Mouse (Mus musculus) intestine, embryonic 15.5 days (tissue): ENCODE measurements around the gene Cacnb4. TPM values are rescaled to one million over a fixed set of nuclear protein-coding genes. Genes with fewer than 3 reads are reported as not detected.

Experiments used
- ATAC-seq: fragments of 200-750 bp; cut with Nextera tagmentation; 2 replicates; pipeline ENCODE4 v1.8.0; 2017; ENCODE audit warnings: moderate TSS enrichment, moderate library complexity
- H3K27ac ChIP-seq: fragments of 300-500 bp; sonication (generic); 2 replicates; pipeline ENCODE4 v1.5.1; 2015; ENCODE audit warnings: mild to moderate bottlenecking, inconsistent platforms
- H3K27me3 ChIP-seq: fragments of 300-500 bp; sonication (generic); replicated peaks from 2 replicates; pipeline ENCODE4 v1.6.1; 2015; ENCODE audit warnings: inconsistent platforms
- H3K36me3 ChIP-seq: fragments of 300-500 bp; sonication (generic); 2 replicates; pipeline ENCODE4 v1.6.1; 2015; ENCODE audit warnings: inconsistent platforms
- H3K4me1 ChIP-seq: fragments of 300-500 bp; sonication (generic); replicated peaks from 2 replicates; pipeline ENCODE4 v1.6.1; 2015; ENCODE audit warnings: inconsistent platforms
- H3K4me2 ChIP-seq: fragments of 300-500 bp; sonication (generic); replicated peaks from 2 replicates; pipeline ENCODE4 v1.6.1; 2015; ENCODE audit warnings: mild to moderate bottlenecking, inconsistent platforms
- H3K4me3 ChIP-seq: fragments of 300-500 bp; sonication (generic); replicated peaks from 2 replicates; pipeline ENCODE4 v1.5.1; 2015; ENCODE audit warnings: inconsistent platforms
- H3K9ac ChIP-seq: fragments of 300-500 bp; sonication (generic); 2 replicates; pipeline ENCODE4 v1.6.1; 2015; ENCODE audit warnings: inconsistent platforms
- H3K9me3 ChIP-seq: fragments of 300-500 bp; sonication (generic); 2 replicates; pipeline ENCODE4 v1.6.1; 2016; ENCODE audit warnings: inconsistent platforms
- WGBS: fragments of 180-500 bp; shearing (Covaris S2); methylation state at CpG from one replicate; pipeline ENCODE4 v1.1.7; 2015; 5-methylcytosine and 5-hydroxymethylcytosine counted together
- polyA plus RNA-seq: library from polyadenylated mRNA; unstranded; fragments of >200 nt; fragmentation: Nextera tagmentation; extraction: Ambion mirVana; gene quantifications from 2 replicates; pipeline ENCODE4 v1.2.1, GENCODE M21; 2015

Cacnb4 gene
- polyA plus RNA-seq, 1 experiment from 2014 or later = 0.89 TPM

GRCm38 (mm10) chr2:52433365-52433764, 243.3 kb downstream of the Cacnb4 start:
- ATAC-seq = no peak
- H3K4me3 ChIP-seq = no peak overlapping the region
- H3K9me3 ChIP-seq = no peaks in the 10 kb centered on the region
- H3K4me2 ChIP-seq = no peak overlapping the region
- no peaks in the 10 kb centered on the region for H3K27me3 ChIP-seq
- no peaks in the 10 kb centered on the region for H3K36me3 ChIP-seq
- no peaks in the 10 kb centered on the region for H3K4me1 ChIP-seq
- 63% methylated on average over 7 of the region's 7 CpGs for WGBS
- no peak overlapping the region for H3K9ac ChIP-seq
- H3K27ac ChIP-seq = no peak overlapping the region

GRCm38 (mm10) chr2:52427383-52427782, 249.2 kb downstream of the Cacnb4 start:
- ATAC-seq = no peak
- no peak overlapping the region for H3K9ac ChIP-seq
- no peaks in the 10 kb centered on the region for H3K9me3 ChIP-seq
- no peak overlapping the region for H3K4me2 ChIP-seq
- peaks cover 6% of the 10 kb centered on the region for H3K4me1 ChIP-seq
- H3K27ac ChIP-seq = no peak overlapping the region
- WGBS = 88% methylated on average over 3 of the region's 3 CpGs
- no peaks in the 10 kb centered on the region for H3K36me3 ChIP-seq
- no peaks in the 10 kb centered on the region for H3K27me3 ChIP-seq
- no peak overlapping the region for H3K4me3 ChIP-seq

- no peak for ATAC-seq
- Histone ChIP-seq H3K9ac (no peak overlapping the region), H3K36me3 (no peaks in the 10 kb centered on the region), H3K27ac (no peak overlapping the region), H3K9me3 (no peaks in the 10 kb centered on the region), H3K4me2 (peak overlapping the region; percentile 71; the same call in 1 of the 2 replicates), H3K4me3 (no peak overlapping the region; the same call in 1 of the 2 replicates), H3K27me3 (no peaks in the 10 kb centered on the region), H3K4me1 (peaks cover 12% of the 10 kb centered on the region)
- 88% methylated on average over 3 of the region's 3 CpGs for WGBS
Observed at GRCm38 (mm10) chr2:52426041-52426440, 250.6 kb downstream of the Cacnb4 start.

GRCm38 (mm10) chr2:52425523-52425795, 251.2 kb downstream of the Cacnb4 start:
- no peaks in the 10 kb centered on the region for H3K27me3 ChIP-seq
- no peaks in the 10 kb centered on the region for H3K36me3 ChIP-seq
- peak overlapping the region; percentile 95 for H3K4me3 ChIP-seq
- 0 out of 2 replicates have a peak, but pooled peaks have one; percentile 8 for ATAC-seq
- WGBS = 9% methylated on average over 10 of the region's 10 CpGs
- H3K4me1 ChIP-seq = peaks cover 14% of the 10 kb centered on the region
- peak overlapping the region; percentile 71 for H3K4me2 ChIP-seq
- no peaks in the 10 kb centered on the region for H3K9me3 ChIP-seq
- peak overlapping the region; percentile 39 for H3K9ac ChIP-seq
- H3K27ac ChIP-seq = peak overlapping the region; percentile 64

GRCm38 (mm10) chr2:52424747-52425522, 251.7 kb downstream of the Cacnb4 start, which contains the start of gene Arl5a:
TSS of gene Arl5a (minus strand) at chr2:52424901.
- H3K4me3 ChIP-seq = peak within 1 kb of the TSS; percentile 95
- H3K9ac ChIP-seq = peak within 1 kb of the TSS; percentile 94
- peak within 1 kb of the TSS; percentile 71 for H3K4me2 ChIP-seq
- no peaks in the 10 kb centered on the region for H3K27me3 ChIP-seq
- WGBS = under 1% methylated on average over 54 of the region's 57 CpGs
- ATAC-seq = peak; percentile 94
- H3K27ac ChIP-seq = peak within 1 kb of the TSS; percentile 91
- no peaks in the 10 kb centered on the region for H3K36me3 ChIP-seq
- no peaks in the 10 kb centered on the region for H3K9me3 ChIP-seq
- H3K4me1 ChIP-seq = peaks cover 14% of the 10 kb centered on the region

GRCm38 (mm10) chr2:52424248-52424728, 252.3 kb downstream of the Cacnb4 start:
- Histone ChIP-seq H3K9me3 (no peaks in the 10 kb centered on the region), H3K36me3 (no peaks in the 10 kb centered on the region), H3K4me1 (peaks cover 14% of the 10 kb centered on the region), H3K9ac (peak overlapping the region; percentile 94), H3K27ac (peak overlapping the region; percentile 91), H3K4me3 (peak overlapping the region; percentile 95), H3K27me3 (no peaks in the 10 kb centered on the region), H3K4me2 (peak overlapping the region; percentile 55)
- peak; percentile 75 for ATAC-seq
- under 1% methylated on average over 40 of the region's 42 CpGs for WGBS

GRCm38 (mm10) chr2:52423611-52424247, 252.9 kb downstream of the Cacnb4 start:
- ATAC-seq = no peak
- Histone ChIP-seq H3K9me3 (no peaks in the 10 kb centered on the region), H3K4me2 (peak overlapping the region; percentile 55), H3K36me3 (no peaks in the 10 kb centered on the region), H3K27ac (no peak overlapping the region), H3K4me1 (peaks cover 14% of the 10 kb centered on the region), H3K27me3 (no peaks in the 10 kb centered on the region), H3K9ac (peak overlapping the region; percentile 94), H3K4me3 (peak overlapping the region; percentile 95)
- 1% methylated on average over 16 of the region's 16 CpGs for WGBS

GRCm38 (mm10) chr2:52422871-52423610, 253.6 kb downstream of the Cacnb4 start:
- H3K27ac ChIP-seq = no peak overlapping the region
- H3K9ac ChIP-seq = peak overlapping the region; percentile 94

GRCm38 (mm10) chr2:52421197-52421596, 255.4 kb downstream of the Cacnb4 start:
- Histone ChIP-seq H3K4me3 (no peak overlapping the region), H3K4me2 (peak overlapping the region; percentile 19; the same call in 1 of the 2 replicates), H3K36me3 (peaks cover under 1% of the 10 kb centered on the region; the same call in 1 of the 2 replicates), H3K27ac (peak overlapping the region; percentile 36), H3K27me3 (no peaks in the 10 kb centered on the region), H3K9me3 (no peaks in the 10 kb centered on the region), H3K4me1 (peaks cover 14% of the 10 kb centered on the region), H3K9ac (no peak overlapping the region; the same call in 1 of the 2 replicates)
- ATAC-seq = peak; percentile 18; the same call in 1 of the 2 replicates
- WGBS = 34% methylated on average over 6 of the region's 6 CpGs

More at GRCm38 (mm10) chr2:52422871-52423610, 253.6 kb downstream of the Cacnb4 start:
- WGBS = 34% methylated on average over 8 of the region's 8 CpGs
- H3K4me1 ChIP-seq = peaks cover 14% of the 10 kb centered on the region
- H3K4me2 ChIP-seq = peak overlapping the region; percentile 55
- H3K27me3 ChIP-seq = no peaks in the 10 kb centered on the region
- peak overlapping the region; percentile 95 for H3K4me3 ChIP-seq
- no peak for ATAC-seq
- no peaks in the 10 kb centered on the region for H3K9me3 ChIP-seq
- no peaks in the 10 kb centered on the region for H3K36me3 ChIP-seq

- Histone ChIP-seq H3K9me3 (no peaks in the 10 kb centered on the region), H3K4me1 (peaks cover 14% of the 10 kb centered on the region), H3K27ac (no peak overlapping the region), H3K4me2 (no peak overlapping the region), H3K9ac (no peak overlapping the region), H3K27me3 (no peaks in the 10 kb centered on the region), H3K4me3 (no peak overlapping the region), H3K36me3 (peaks cover 8% of the 10 kb centered on the region; the same call in 1 of the 2 replicates)
- ATAC-seq = peak; percentile 9; the same call in 1 of the 2 replicates
- WGBS = 77% methylated on average over 7 of the region's 7 CpGs
Observed at GRCm38 (mm10) chr2:52420001-52420710, 256.5 kb downstream of the Cacnb4 start.

- Histone ChIP-seq H3K4me1 (peaks cover 14% of the 10 kb centered on the region), H3K4me3 (no peak overlapping the region), H3K27me3 (no peaks in the 10 kb centered on the region), H3K27ac (no peak overlapping the region), H3K36me3 (peaks cover 8% of the 10 kb centered on the region; the same call in 1 of the 2 replicates), H3K4me2 (no peak overlapping the region), H3K9ac (no peak overlapping the region), H3K9me3 (no peaks in the 10 kb centered on the region)
- WGBS = 78% methylated on average over 6 of the region's 6 CpGs
- no peak for ATAC-seq
Observed at GRCm38 (mm10) chr2:52419295-52419694, 257.3 kb downstream of the Cacnb4 start.
